Mouse (Mus musculus) megakaryocyte progenitor cell, adult 5-6 weeks (primary cell): ENCODE measurements around the gene Kcnn1. TPM values are rescaled to one million over a fixed set of nuclear protein-coding genes. Genes with fewer than 3 reads are reported as not detected.

Source experiments
- ATAC-seq: replicated peaks from 2 replicates; pipeline ENCODE4 v1.8.0; 2016; ENCODE audit warnings: mild to moderate bottlenecking, moderate TSS enrichment, inconsistent platforms; ENCODE audit not compliant: poor library complexity
- total RNA-seq, 2 experiments: library from RNA; stranded (forward) in 1 of 2; stranded (reverse) in 1 of 2; fragments of 157-497, 149-512 nt in 1 of 2; fragments of 200-1000 nt in 1 of 2; gene quantifications; 2 replicates each; pipeline versions ENCODE4 v1.2.3 to v1.2.4; 2015 to 2017

Kcnn1 gene
- total RNA-seq, 2 experiments from 2014 or later, result 0.42 to 0.92 TPM

DNA sequence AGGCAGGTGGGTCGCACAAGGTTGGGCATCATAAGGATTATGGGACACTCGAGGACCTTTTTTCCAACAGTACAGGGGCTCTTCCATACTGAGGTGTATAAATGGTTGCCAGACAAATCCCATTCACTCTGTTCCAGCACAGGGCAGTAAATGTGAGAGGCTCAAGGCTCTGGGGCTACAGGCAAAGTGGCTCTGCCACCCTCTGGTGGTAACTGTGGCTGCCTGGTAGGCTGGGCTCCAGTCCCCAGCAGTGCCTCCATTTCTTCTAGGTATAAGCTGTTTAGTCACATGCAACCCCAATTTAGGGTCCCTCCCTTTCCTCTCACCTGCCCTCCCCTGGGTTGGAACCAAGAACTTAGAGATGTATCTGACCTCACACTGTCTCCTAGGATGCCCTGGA is 67.7 kb downstream of the Kcnn1 start:
- ATAC-seq, result no peak

DNA sequence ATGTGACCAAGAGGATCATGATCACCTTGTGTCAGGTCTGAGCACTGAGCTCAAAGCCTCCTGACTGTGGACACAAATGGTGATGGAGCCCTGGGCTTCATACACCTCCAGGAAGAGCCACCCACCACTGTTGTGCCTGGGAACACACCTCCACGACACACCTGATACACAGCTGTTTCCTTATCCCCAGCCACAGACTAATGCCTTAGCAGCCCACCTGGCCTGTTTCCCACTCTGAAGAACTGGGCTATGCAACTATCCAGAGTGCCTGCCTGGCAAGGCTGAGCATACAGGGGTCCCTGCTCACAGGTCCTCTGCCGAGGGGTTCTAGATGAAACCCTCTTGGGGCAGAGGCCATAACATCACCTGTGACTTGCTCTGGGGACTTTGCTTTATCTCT is 68.8 kb downstream of the Kcnn1 start:
- ATAC-seq, result no peak

DNA sequence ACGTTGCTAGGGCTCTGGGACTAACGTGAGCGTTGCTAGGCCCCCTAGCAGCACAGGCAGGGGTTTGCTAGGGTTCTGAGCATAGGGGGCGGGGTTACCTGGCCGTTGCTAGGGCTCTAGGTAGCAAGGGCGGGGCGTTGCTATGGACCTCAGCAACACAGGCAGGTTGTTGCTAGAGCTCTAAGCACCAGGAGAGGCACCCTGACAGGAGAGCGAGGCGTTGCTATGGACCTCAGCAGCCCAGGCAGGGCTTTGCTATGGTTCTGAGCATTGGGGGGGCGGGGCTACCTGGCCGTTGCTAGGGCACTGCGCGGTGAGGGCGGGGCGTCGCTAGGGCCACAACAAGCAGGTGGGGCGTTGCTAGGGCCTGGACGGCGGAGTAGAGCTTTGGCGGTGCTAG is 70.4 kb downstream of the Kcnn1 start:
- ATAC-seq, result peak; percentile 11

Other genes with a start within 250 kb of the Kcnn1 start
- 6.2 and 12.9 TPM in 2 replicates for gene Lrrc25, start 247.1 kb downstream of the Kcnn1 start, total RNA-seq (2015)
- gene Lrrc25, start 247.1 kb downstream of the Kcnn1 start, total RNA-seq (2017), result 4.7 and 5.4 TPM in 2 replicates
- not detected in 2 replicates for gene Gdf15, start 230.8 kb downstream of the Kcnn1 start, total RNA-seq (2015)
- gene Gdf15, start 230.8 kb downstream of the Kcnn1 start, total RNA-seq (2017), result not detected in 2 replicates
- 11.7 and 11.8 TPM in 2 replicates for gene Pgpep1, start 202.9 kb downstream of the Kcnn1 start, total RNA-seq (2015)
- 3.6 and 5.2 TPM in 2 replicates for gene Pgpep1, start 202.9 kb downstream of the Kcnn1 start, total RNA-seq (2017)
- gene Lsm4, start 190.0 kb downstream of the Kcnn1 start, total RNA-seq (2015), result 121 and 125 TPM in 2 replicates
- 214 and 249 TPM in 2 replicates for gene Lsm4, start 190.0 kb downstream of the Kcnn1 start, total RNA-seq (2017)
- gene Jund, start 164.3 kb downstream of the Kcnn1 start, total RNA-seq (2015), result 16.1 and 29.1 TPM in 2 replicates
- gene Jund, start 164.3 kb downstream of the Kcnn1 start, total RNA-seq (2017), result 19.8 and 21.0 TPM in 2 replicates
- 0.07 TPM in 1 of 2 replicates, not detected in the other for gene Iqcn, start 159.8 kb downstream of the Kcnn1 start, total RNA-seq (2015)
- not detected in 2 replicates for gene Iqcn, start 159.8 kb downstream of the Kcnn1 start, total RNA-seq (2017)
- gene Gm3336, start 144.7 kb downstream of the Kcnn1 start, total RNA-seq (2015), result not detected in 2 replicates
- gene Gm3336, start 144.7 kb downstream of the Kcnn1 start, total RNA-seq (2017), result 0.12 TPM in 1 of 2 replicates, not detected in the other
- gene Pde4c, start 139.5 kb downstream of the Kcnn1 start, total RNA-seq (2015), result 0.39 TPM in 1 of 2 replicates, not detected in the other
- gene Pde4c, start 139.5 kb downstream of the Kcnn1 start, total RNA-seq (2017), result not detected in 2 replicates
- 2.6 and 3.6 TPM in 2 replicates for gene Rab3a, start 108.6 kb downstream of the Kcnn1 start, total RNA-seq (2015)
- 2.1 and 6.6 TPM in 2 replicates for gene Rab3a, start 108.6 kb downstream of the Kcnn1 start, total RNA-seq (2017)
- 37.4 and 41.4 TPM in 2 replicates for gene Mpv17l2, start 102.3 kb downstream of the Kcnn1 start, total RNA-seq (2015)
- gene Mpv17l2, start 102.3 kb downstream of the Kcnn1 start, total RNA-seq (2017), result 10.2 and 10.4 TPM in 2 replicates
- gene Pik3r2, start 86.5 kb downstream of the Kcnn1 start, total RNA-seq (2015), result 5.7 and 6.0 TPM in 2 replicates
- gene Pik3r2, start 86.5 kb downstream of the Kcnn1 start, total RNA-seq (2017), result 18.1 and 18.5 TPM in 2 replicates
- 48.7 and 50.0 TPM in 2 replicates for gene Mast3, start 58.2 kb downstream of the Kcnn1 start, total RNA-seq (2015)
- 13.9 and 16.7 TPM in 2 replicates for gene Mast3, start 58.2 kb downstream of the Kcnn1 start, total RNA-seq (2017)
- gene Il12rb1, start 54.8 kb downstream of the Kcnn1 start, total RNA-seq (2015), result 0.07 and 0.64 TPM in 2 replicates
- 1.0 and 1.7 TPM in 2 replicates for gene Il12rb1, start 54.8 kb downstream of the Kcnn1 start, total RNA-seq (2017)
- 6.0 and 8.6 TPM in 2 replicates for gene Arrdc2, start 23.5 kb downstream of the Kcnn1 start, total RNA-seq (2015)
- gene Arrdc2, start 23.5 kb downstream of the Kcnn1 start, total RNA-seq (2017), result 4.8 and 8.8 TPM in 2 replicates
- 27.6 and 37.2 TPM in 2 replicates for gene Ccdc124, start 10.7 kb upstream of the Kcnn1 start, total RNA-seq (2015)
- 33.9 and 37.1 TPM in 2 replicates for gene Ccdc124, start 10.7 kb upstream of the Kcnn1 start, total RNA-seq (2017)
- gene Slc5a5, start 29.5 kb upstream of the Kcnn1 start, total RNA-seq (2015), result 0.07 TPM in 1 of 2 replicates, not detected in the other
- gene Slc5a5, start 29.5 kb upstream of the Kcnn1 start, total RNA-seq (2017), result not detected in 2 replicates
- gene Rpl18a, start 34.2 kb upstream of the Kcnn1 start, total RNA-seq (2015), result 7,432 and 8,014 TPM in 2 replicates
- 2,240 and 2,571 TPM in 2 replicates for gene Rpl18a, start 34.2 kb upstream of the Kcnn1 start, total RNA-seq (2017)
- gene Map1s, start 42.7 kb upstream of the Kcnn1 start, total RNA-seq (2015), result 14.4 and 14.7 TPM in 2 replicates
- gene Map1s, start 42.7 kb upstream of the Kcnn1 start, total RNA-seq (2017), result 13.2 and 14.4 TPM in 2 replicates